15 mouse cellular contexts compared by ENCODE assay signal in the genomic region with DNA sequence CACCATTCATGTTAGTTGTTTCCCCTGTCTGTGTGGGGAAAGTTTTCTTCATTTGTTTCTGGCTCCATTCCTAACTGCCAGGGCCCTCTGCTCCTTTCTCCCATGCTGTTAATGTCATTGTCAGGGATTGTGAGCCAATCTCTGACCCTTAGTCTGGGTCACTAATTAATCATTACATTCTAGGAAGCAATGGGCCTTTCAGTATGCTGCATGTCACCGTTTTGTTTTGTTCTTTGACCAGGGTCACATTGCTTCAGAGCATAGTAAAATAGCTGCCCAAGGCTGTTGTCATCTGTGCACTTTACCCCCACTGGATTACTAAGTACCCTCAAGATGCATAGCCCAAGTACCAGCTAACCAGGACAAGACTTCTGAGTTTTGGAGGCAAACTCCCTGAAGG. TPM values are rescaled to one million over a fixed set of nuclear protein-coding genes. Genes with fewer than 3 reads are reported as not detected.
A peak's percentile ranks its signal among the peaks of the same experiment; 100 is the strongest.
DNase-seq lines count a peak whose midpoint lies in the region; ATAC-seq lines count a peak whose summit lies in the region.
"Had no signal": no experiment of that assay in that cellular context is flagged by ENCODE, and none has a peak within 500 bp of the region (broad histone marks: within the 10 kb centered on the region; RNA-seq: fewer than 3 reads in every experiment).

No protein-coding gene starts in this region.

- no peak overlapping the region for H3K9ac ChIP-seq in liver, embryonic 15.5 days
- H3K9ac ChIP-seq in liver, embryonic 12.5 days = no peak overlapping the region
- no peak overlapping the region for H3K9ac ChIP-seq in kidney, embryonic 14.5 days (ENCODE audit: low read depth, low read length)
- H3K9ac ChIP-seq: forebrain, embryonic 15.5 days; midbrain, embryonic 12.5 days; neural tube, embryonic 13.5 days had no signal

- peak; percentile 63 for ATAC-seq in liver, embryonic 15.5 days (ENCODE audit: insufficient read depth)
- ATAC-seq in liver, embryonic 12.5 days = no peak
- ATAC-seq in kidney, embryonic 14.5 days (ENCODE audit: low FRiP score, low TSS enrichment) = peak; percentile 35; the same call in 1 of the 2 replicates
- ATAC-seq: activated CD4-positive, CD25-positive, alpha-beta regulatory T cell, adult 4 months; forebrain, embryonic 15.5 days; Patski had no signal

- WGBS in liver, embryonic 15.5 days (ENCODE audit: insufficient replicate concordance) = 44% methylated on average over 1 of the region's 1 CpGs
- WGBS in liver, embryonic 12.5 days (ENCODE audit: insufficient replicate concordance) = 38% methylated on average over 1 of the region's 1 CpGs
- 32% methylated on average over 1 of the region's 1 CpGs for WGBS in kidney, embryonic 14.5 days

- H3K27me3 ChIP-seq in liver, embryonic 15.5 days = no peaks in the 10 kb centered on the region
- no peaks in the 10 kb centered on the region for H3K27me3 ChIP-seq in liver, embryonic 12.5 days (replicated peaks)
- no peaks in the 10 kb centered on the region for H3K27me3 ChIP-seq in kidney, embryonic 14.5 days (ENCODE audit: control insufficient read depth, insufficient read depth, low read length)
- H3K27me3 ChIP-seq: forebrain, embryonic 15.5 days had no signal

- peak; percentile 3 to 11 for DNase-seq in kidney, postnatal 4 days
- DNase-seq in yolk sac, embryonic 10.5 days (ENCODE audit: low spot score) = peak; percentile 21
- no peak for DNase-seq in cerebellum, postnatal 4 days (ENCODE audit: low spot score in 2 of 2)
- DNase-seq in gastrocnemius, adult 18-20 months (ENCODE audit: low spot score) = no peak
- DNase-seq in layer of hippocampus, adult 9-11 months = no peak
- DNase-seq: cerebellum, postnatal 10 days had no signal

- H3K4me3 ChIP-seq in liver, embryonic 15.5 days (replicated peaks) = no peak overlapping the region
- no peak overlapping the region for H3K4me3 ChIP-seq in liver, embryonic 12.5 days
- no peak overlapping the region for H3K4me3 ChIP-seq in kidney, embryonic 14.5 days (ENCODE audit: low read length)
- H3K4me3 ChIP-seq: forebrain, embryonic 15.5 days; midbrain, embryonic 12.5 days; neural tube, embryonic 13.5 days had no signal

- no peak overlapping the region for H3K27ac ChIP-seq in liver, embryonic 15.5 days (replicated peaks)
- H3K27ac ChIP-seq in liver, embryonic 12.5 days = no peak overlapping the region
- no peak overlapping the region for H3K27ac ChIP-seq in kidney, embryonic 14.5 days (ENCODE audit: low read depth, low read length)
- H3K27ac ChIP-seq: forebrain, embryonic 15.5 days; midbrain, embryonic 12.5 days; neural tube, embryonic 13.5 days had no signal

- H3K4me2 ChIP-seq in liver, embryonic 15.5 days = no peak overlapping the region
- H3K4me2 ChIP-seq in liver, embryonic 12.5 days = no peak overlapping the region
- H3K4me2 ChIP-seq in kidney, embryonic 14.5 days (replicated peaks; ENCODE audit: low read depth, low read length) = no peak overlapping the region
- H3K4me2 ChIP-seq: forebrain, embryonic 15.5 days; midbrain, embryonic 12.5 days; neural tube, embryonic 13.5 days had no signal

- no peaks in the 10 kb centered on the region for H3K9me3 ChIP-seq in liver, embryonic 15.5 days (replicated peaks)
- H3K9me3 ChIP-seq in liver, embryonic 12.5 days (replicated peaks) = no peaks in the 10 kb centered on the region
- no peaks in the 10 kb centered on the region for H3K9me3 ChIP-seq in kidney, embryonic 14.5 days (ENCODE audit: control insufficient read depth, low read length)
- H3K9me3 ChIP-seq: forebrain, embryonic 15.5 days; midbrain, embryonic 12.5 days; neural tube, embryonic 13.5 days had no signal

- no peaks in the 10 kb centered on the region for H3K36me3 ChIP-seq in liver, embryonic 15.5 days (replicated peaks)
- H3K36me3 ChIP-seq in liver, embryonic 12.5 days = no peaks in the 10 kb centered on the region
- no peaks in the 10 kb centered on the region for H3K36me3 ChIP-seq in kidney, embryonic 14.5 days (ENCODE audit: control insufficient read depth, insufficient read depth, low read length)
- H3K36me3 ChIP-seq: forebrain, embryonic 15.5 days; midbrain, embryonic 12.5 days; neural tube, embryonic 13.5 days had no signal

- H3K4me1 ChIP-seq in liver, embryonic 15.5 days (replicated peaks) = no peaks in the 10 kb centered on the region
- no peaks in the 10 kb centered on the region for H3K4me1 ChIP-seq in liver, embryonic 12.5 days
- H3K4me1 ChIP-seq in kidney, embryonic 14.5 days (ENCODE audit: control insufficient read depth, insufficient read depth, low read length) = no peaks in the 10 kb centered on the region
- H3K4me1 ChIP-seq: forebrain, embryonic 15.5 days; midbrain, embryonic 12.5 days; neural tube, embryonic 13.5 days had no signal

RNA-seq across cellular contexts. Expression of a gene that starts 36.0 kb away (rescaled TPM):
- polyA plus RNA-seq in liver, embryonic 15.5 days (2015; fragmentation: Nextera tagmentation; extraction: Ambion mirVana) = 0.15 and 0.20 TPM in 2 replicates
- polyA plus RNA-seq in liver, embryonic 12.5 days (2016; fragmentation: Nextera tagmentation; extraction: Ambion mirVana) = 0.25 and 0.72 TPM in 2 replicates
- 0.69 and 0.99 TPM in 2 replicates for polyA plus RNA-seq in kidney, embryonic 14.5 days (2014; fragmentation: Nextera tagmentation; extraction: Ambion mirVana)
- total RNA-seq in gastrocnemius, adult 18-20 months (2021) = under 1 TPM; 0.80 to 0.90 TPM
- total RNA-seq: hematopoietic stem cell, adult 5-6 weeks had no signal
- polyA plus RNA-seq: activated CD4-positive, CD25-positive, alpha-beta regulatory T cell, adult 4 months had no signal

Comparison
In these comparisons a context has a peak if more than half of its experiments do, and no peak if none do; other contexts are left out.
1. DNase-seq: peak in kidney, postnatal 4 days (2 of 2) and yolk sac, embryonic 10.5 days (single experiment); none in cerebellum, postnatal 4 days (0 of 2), gastrocnemius, adult 18-20 months (single experiment) and layer of hippocampus, adult 9-11 months (single experiment).